Mouse (Mus musculus) common myeloid progenitor, adult 5-6 weeks (primary cell): ENCODE data around the gene Zfhx3. TPM values are rescaled to one million over a fixed set of nuclear protein-coding genes. Genes with fewer than 3 reads are reported as not detected.

Experiments used
- ATAC-seq: replicated peaks from 2 replicates; pipeline ENCODE4 v1.8.0; 2016; ENCODE audit warnings: low read depth, mild to moderate bottlenecking, moderate TSS enrichment, inconsistent platforms; ENCODE audit not compliant: poor library complexity, severe bottlenecking
- total RNA-seq: library from RNA; stranded (forward); fragments of 200-1000, 187-1606 nt; gene quantifications from 2 replicates; pipeline ENCODE4 v1.2.3, GENCODE M21; 2017

Zfhx3 gene
- total RNA-seq, 1 experiment from 2014 or later: 1.6 TPM

DNA sequence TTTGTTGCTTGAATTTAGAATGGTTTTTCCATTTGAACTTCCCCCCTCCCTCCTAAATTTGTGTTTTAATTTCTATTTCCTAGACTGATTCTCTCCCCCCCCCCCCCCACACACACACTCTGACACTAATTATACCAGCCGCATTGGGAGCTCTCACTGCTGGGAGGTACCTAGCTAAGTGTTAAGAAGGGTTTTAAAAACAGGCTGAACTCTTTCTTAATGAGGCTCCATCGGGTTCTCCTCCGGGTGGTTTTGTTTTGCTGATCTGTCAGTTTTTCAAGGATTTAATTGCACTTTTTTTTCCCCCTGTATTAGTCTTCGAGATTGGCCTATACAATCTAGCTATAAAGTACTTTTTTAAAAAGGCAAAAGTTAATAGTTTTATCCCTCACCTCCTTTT is 946.5 kb downstream of the Zfhx3 start:
- no peak for ATAC-seq

DNA sequence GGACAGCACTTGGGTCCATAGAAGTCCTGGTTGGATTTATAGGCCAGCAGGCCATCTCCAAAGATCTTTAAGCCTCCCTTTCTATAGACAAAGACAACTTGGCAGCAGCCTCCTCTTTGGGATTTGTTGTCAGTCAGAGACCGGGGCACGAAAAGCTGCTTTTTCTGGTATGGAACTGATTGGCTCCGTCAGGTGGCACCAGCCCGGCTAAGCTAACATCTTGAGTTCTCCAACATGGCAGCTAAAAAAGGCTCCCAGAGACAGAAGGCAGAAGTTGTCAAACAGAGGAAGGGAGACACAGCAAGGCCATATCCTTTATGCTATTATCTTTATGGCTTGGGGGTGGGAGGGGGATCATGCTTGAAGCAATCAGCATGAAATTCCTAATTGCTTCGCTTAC is 947.0 kb downstream of the Zfhx3 start:
- no peak for ATAC-seq

DNA sequence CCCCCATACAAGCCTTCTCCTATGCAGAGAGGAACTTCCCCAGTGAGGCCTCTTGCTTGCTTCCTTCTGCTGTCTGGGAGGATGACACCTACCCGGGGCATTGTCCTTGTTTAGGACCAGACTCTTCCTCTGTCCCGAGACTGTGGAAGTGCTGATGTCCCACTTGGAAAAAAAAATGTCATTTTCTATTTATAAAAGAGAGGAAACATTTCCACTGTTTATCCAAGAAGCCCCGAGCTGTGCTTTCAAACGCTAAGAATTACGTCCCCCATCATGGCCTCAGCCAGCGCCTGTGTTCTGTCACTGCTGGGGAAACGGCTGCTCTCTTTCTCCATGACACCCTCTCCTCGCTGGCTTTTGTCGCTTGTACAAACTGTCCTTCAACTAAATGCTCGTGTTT is 951.8 kb downstream of the Zfhx3 start:
- no peak for ATAC-seq

DNA sequence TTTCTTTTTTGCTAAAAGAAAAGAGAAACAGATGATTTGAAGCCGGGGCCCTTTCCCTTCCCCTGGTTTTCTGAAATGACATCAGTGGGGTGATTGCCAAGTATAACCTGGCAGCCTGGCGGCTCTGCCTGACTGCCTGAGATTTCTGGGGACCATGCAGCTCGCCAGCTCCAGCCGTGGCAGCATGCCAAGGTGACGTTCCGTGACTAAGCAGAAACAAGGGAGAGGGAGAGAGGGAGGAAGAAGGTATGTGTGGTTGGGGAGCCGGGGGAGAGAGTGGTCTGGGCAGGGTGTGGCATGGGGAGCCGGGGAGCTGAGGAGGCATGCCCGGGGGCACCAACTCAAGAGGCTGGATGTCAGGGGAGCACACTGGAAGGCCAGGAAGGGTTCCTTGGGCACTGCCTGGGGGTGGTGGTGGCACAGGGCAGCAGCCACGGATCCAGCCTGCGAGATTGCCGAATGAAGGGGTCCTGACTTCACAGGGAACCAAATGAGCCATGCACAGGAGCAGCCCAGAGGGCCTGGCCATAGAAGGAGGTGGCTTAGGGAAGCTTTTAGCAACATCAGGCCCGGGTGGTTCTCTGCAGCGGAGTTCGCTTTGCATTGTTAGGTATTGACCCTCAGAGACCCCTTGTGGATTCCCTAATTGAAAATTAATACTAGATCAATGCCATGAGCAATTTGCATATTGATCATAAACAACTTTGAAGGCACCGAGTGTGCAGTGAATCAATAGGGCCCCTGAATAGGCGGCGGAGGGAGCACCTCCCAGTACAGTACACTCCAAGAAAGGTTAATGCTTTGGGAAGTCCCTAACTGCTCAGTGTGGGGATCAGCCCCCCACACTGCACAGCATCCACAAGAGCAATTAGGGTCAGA is 954.3 kb downstream of the Zfhx3 start:
- ATAC-seq: peak; percentile 89

DNA sequence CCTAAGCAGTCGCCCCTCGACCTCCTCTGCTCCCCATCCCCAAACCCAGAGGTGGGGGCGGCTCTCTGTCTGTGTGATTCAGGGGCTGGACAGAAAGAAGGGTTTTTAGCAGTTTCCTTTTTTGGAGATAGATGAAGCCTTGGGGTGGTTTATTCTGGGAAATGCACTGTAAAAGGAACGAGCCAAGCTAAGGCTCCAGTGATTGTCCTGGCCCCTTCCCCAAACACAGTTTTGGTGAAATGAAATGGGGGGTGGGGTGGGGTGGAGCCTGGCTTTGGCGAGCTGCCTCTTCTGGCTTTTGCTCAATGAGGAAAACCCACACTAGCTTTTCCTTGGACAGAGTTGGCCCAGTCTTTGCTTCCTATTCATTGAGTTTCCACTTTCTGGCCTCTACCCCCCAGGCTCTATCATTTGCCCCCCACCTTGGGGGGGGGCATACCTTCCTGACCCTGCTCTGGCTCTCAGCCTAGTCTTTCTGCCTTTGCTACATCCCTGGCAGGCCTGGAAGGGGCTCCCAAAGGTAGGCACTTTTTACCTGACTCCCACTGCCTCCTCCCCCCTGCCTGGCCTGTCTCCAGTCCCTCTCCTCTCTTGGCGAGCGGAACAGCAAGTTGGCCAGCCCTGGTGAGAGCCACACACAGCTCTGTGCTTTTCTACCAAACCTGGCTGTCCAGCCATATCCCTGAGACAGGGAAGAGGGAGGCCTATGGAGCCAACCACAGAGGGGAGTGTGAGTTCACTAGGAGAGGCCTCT is 955.1 kb downstream of the Zfhx3 start:
- no peak for ATAC-seq

DNA sequence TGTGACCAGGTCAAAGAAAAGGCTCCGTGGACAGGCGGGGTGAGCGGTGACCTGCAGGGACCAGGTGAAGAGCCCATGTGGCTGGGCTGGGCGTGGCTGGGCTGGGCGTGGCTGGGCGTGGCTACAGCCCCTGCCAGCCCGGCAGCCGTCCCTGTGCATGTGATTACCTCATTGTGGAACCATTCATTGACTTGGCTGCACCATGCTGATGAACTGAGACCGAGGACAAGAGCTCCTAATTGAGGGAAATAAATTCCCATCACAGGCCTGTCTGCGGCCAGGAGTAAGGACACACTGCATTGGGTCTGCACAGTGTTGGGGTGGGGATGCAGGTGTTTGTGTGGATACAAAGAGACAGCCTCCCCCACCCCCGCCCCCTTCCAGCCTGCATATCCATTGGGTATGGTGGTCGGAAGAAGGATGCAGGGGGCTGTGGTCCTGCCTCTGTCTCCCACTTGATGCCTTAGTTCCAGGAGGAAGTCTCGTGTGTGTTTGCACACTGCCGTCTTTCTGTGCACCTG is 956.9 kb downstream of the Zfhx3 start:
- no peak for ATAC-seq

DNA sequence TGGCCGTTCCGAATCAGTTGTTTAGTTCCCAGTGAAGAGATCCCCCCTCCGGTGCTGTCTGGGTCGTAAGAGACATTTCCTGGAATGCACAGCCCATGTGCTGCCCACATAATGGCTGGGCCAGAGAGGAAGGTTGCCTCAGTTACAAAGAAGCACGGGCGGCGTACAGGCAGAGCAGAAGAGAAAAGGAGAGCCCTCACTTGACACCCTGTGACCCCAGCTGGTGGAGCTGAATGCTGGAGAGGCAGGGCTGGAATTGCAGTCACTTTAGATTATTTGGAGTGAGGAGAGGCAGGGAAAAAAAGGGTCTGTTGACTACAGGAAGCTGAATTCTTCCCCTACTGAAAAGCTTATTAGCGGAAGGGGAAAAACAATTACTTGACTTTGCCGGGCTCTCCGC is 958.1 kb downstream of the Zfhx3 start:
- no peak for ATAC-seq

DNA sequence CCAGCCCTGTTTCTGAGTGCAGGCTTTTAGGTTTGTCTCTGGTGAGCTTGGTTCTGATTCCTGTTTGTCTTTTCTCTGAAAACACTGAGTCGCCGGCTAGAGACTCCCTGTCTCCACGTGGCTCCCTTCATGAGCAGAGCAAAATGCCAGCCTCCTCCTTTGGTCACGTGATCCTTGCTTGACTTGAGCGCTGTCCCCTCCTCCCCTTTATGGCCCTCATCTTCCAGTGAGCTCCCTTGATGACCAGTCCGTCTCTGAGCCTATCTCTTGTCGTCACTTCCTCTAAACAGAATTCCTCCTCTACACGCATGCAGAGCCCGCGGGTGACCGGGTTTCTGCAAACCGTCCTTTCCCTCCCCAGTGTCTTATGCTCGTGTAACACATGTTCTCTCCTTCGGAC is 958.8 kb downstream of the Zfhx3 start:
- no peak for ATAC-seq

DNA sequence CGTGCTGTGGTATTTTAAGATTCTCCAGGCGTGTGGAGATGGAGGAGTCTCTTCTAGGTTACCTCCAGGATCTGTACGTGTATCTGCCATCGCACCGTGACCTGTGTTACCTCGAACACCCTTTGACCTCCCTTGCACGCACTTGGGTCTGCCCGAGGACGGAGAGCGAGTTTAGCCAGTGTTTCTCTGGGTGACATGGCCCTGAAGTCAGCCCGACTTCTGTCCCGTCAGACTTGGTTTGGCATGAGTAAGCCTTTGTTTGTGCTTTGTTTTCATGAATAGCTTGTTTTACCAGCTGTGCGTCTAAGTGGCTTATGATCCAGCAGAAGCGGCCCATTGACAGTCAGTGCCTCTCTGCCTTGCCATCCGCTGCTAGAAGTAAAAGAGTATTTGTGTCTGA is 961.1 kb downstream of the Zfhx3 start:
- no peak for ATAC-seq

DNA sequence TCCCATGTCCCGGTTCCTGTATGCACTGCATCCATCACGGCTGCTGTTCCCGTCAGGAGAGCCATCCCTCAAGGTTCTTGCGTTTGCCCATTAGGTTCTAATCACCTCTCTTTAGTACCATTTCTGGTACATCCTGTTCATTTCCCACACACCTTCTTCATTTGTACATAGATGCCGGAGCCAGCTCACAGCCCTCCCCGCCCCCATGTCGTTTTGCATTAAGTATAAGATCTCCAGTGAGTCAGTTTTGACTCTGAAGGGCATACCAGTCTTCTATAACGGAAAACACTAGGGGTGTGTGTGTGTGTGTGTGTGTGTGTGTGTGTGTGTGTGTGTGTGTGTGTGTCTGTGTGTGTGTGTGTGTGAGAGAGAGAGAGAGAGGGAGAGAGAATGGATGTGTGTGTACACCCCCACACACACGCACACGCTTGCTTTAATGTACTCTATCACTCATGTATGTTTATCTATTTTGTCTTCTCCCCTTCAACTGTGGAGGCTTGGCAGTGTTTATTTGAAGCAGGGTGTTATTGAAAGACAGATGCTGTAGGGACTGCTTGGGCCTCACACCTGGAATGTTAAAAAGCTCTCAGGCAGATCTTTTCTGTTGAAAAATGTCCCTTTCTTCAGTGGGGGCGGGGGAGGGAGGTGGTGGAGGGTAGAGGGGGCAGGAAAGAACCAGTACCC is 962.0 kb downstream of the Zfhx3 start:
- no peak for ATAC-seq

DNA sequence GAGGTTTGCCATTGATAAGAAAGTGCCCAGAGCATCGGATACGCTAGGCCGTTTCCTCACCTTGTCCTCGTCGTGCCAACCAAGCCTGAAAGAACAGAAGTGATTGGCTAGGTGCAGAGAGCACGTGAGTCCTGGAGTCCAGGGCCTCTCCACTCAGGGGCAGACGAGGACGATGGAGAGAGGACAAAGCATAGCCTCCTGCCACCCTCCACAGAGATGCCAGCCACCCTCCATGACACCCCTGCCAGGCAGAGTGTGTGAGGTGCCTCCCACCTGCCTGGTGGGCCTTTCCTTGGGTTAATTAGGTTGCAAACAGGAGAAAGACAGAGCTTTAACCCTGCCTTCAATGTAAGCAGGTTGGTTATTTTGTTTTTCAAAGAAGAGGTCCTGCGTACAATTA is 965.6 kb downstream of the Zfhx3 start:
- ATAC-seq: no peak

DNA sequence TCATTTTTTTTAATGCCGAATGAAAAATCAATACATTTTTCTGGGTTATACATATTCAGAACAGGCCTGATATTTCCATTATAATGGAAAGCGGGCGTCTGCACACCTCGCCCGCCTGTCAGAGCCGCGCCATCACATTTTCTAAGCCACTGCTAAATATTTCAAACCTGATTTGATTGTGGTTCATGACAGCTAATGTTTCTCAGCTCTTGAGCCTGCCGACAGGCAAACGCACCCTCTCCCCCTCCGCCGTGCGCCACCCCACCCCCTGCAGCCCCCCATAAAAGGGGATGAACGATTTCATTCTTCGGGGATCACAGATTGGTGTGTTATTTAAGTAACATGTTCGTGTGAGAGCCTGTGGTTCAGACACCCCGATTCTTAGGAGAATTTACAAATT is 966.1 kb downstream of the Zfhx3 start:
- no peak for ATAC-seq

DNA sequence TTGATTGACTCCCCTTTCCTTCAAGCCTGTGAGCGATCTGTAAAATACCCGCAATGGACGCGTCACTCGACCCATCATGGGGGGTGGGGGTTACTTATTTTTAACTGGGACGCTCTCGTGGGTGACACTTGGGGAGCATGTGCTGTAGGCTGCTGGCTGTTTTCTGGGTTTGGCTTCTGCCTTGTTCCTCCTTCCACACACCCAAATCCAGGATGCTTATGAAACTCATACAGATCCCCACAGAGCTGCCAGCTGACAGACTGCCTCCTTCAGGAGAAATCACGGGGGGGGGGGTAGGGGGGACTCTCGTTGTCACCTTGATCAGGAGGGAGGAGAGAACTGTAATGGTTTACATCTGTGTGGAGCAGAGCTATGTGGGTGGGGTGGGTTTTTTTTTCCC is 966.6 kb downstream of the Zfhx3 start:
- ATAC-seq: no peak

DNA sequence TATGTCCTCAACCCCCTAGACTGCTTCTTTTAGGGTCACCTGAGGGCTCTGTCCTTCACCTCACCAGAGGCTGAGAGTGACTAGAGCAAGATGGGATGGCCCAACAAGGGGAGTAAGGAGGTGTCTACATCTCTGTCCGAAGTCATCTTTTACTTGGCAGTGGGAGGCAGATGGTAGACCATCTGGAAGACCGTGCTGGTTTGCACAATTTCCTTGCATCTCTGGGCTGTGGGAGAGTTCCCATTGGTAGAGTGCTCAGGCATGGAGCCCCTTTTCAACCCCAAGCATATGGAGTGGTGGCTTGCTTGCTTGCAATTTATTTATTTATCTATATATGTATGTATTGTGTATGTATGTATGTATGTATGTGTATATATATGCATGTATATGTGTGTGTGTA is 967.0 kb downstream of the Zfhx3 start:
- ATAC-seq: no peak

DNA sequence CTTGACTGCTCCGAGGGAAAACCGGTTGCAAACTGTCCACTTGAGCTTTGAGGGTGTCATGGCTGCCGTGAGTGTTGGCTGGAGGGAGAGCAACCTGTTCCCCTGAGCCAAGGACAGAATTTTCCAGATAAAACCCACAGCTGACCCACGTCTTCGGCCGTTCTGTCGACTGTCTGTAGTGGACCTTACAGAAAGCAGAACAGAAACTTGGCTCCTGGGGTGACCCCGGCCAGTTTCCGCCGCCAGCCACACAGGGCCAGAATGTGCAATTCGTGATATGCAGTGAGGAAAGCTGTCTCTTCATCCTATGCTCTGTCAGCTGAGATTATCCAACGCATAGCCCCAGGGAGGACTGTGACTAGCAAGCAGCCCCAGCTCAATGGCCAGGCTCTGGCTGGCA is 968.4 kb downstream of the Zfhx3 start:
- ATAC-seq: no peak

DNA sequence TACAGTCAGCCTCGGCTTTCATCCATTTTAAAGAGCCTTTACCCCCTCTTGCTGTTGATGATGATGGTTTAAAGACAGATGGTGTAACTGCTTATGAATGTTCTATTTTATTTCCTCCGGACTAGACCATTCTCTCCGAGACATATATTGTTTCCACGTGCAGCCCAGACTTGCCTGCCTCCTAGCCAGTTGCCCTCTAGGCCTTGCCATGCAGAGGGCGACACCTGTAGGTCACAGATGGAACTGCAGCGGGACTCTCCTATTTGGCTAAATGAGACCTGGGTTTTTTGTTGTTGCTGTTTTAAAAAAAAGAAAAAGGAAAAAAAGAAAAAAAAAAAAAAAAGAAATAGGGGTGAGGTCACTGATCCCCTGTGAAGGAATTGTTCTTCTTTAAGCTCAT is 969.1 kb downstream of the Zfhx3 start:
- peak; percentile 78 for ATAC-seq

DNA sequence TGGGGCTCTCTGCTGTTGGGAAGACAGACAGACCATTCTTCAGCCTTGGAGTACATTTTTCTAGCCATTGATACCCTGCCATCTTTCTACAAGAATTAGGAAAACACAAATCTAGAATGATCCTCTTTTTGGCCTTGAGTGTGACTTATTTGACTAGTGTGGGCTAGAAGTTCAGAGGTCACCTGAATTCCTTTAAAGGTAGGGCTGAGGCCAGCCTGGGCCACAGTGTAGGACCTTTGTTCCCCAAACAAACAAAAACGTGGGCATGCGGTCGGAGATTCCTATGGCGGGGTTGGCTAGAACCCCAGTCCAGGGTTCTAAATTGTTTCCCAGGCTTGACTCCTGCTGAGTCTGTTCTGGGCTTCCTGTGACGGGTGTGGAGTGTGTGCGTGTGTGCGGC is 970.6 kb downstream of the Zfhx3 start:
- no peak for ATAC-seq

DNA sequence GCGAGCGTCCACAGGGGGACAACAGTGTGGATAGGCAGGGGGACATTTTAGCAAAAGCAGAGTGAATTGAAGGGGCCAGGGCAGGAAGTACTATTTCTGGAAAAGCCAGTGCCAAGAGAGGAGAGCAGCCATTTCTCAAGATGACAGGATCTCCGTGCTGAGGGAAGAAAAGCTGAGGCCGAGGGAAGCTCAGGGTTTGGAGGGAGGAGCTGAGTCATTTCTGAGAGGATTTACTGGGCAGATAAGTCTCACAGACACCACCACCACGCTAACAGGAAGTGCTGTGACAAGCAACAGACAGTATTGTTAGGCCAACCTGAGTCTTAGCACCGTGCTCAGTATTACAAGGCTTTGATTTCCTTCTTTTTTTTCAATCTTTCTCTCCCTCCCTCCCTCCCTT is 973.0 kb downstream of the Zfhx3 start:
- ATAC-seq: peak; percentile 90

DNA sequence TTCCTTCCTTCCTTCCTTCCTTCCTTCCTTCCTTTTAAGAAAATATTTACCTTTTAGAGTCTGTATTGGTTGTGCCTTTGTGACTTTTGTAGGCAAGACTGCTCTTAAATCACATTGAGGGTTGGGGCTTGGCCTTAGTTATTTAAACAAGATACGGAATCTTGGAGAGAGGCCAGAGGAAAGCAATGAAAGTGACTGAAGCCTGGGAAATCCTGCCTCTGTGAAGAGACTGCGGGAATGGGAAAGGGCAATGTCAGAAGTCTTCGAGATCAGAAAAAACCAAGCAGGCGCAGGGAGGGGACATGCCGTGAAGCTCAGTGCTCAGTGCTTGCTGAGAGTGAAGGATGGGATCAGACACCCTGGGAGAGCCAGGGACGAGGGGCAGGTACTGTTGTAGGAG is 973.4 kb downstream of the Zfhx3 start:
- ATAC-seq: no peak

DNA sequence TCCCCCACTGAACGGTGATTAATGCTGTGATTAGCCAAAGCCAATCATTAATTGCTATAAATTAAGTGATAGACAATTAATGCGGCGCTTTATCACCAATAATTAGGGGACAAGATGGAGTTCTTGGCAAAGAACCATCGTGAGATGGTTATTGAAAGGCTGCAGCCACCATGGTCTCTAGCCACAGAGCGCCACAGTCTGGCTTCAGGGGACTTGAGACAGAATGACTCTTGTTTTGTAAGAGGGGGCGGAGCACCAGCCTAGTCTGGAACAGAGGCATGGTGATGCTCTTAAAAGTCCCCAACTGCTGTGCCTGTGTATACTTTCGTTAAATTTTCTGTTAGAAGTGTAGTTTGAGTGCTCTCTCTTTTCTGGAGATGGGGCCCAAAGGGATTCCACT is 977.7 kb downstream of the Zfhx3 start:
- no peak for ATAC-seq

DNA sequence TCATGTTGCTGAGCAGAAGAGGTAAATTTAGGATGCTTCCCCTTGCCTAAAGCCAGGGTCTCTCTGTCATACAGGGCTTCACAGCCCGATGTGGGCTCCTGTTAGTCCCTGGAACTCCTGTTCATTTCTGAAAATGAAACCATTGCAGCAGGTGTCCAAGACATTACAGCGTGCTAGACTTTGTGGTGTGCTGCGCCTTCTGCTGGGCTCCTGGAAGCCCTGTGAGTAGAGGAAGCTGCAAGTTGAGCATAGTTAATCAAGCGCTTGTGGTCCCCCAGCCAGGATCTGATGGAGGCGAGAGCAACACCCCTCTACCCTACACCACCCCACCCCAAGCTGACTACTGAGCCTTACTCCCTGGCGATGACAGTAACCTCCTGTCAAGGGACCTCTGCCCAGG is 980.7 kb downstream of the Zfhx3 start:
- no peak for ATAC-seq
